Mouse (Mus musculus): ENCODE data around the gene Cbx8.
A peak's percentile ranks its signal among the peaks of the same experiment; 100 is the strongest.

The Cbx8 gene

GRCm38 (mm10) chr11:119035094-119035685 lies 5.6 kb downstream of the Cbx8 start:
- no peak for DNase-seq (ENCODE audit: low spot score in 2 of 2)

GRCm38 (mm10) chr11:119034635-119035034 lies 6.1 kb downstream of the Cbx8 start:
- no peak for DNase-seq (ENCODE audit: low spot score in 2 of 2)

DNA sequence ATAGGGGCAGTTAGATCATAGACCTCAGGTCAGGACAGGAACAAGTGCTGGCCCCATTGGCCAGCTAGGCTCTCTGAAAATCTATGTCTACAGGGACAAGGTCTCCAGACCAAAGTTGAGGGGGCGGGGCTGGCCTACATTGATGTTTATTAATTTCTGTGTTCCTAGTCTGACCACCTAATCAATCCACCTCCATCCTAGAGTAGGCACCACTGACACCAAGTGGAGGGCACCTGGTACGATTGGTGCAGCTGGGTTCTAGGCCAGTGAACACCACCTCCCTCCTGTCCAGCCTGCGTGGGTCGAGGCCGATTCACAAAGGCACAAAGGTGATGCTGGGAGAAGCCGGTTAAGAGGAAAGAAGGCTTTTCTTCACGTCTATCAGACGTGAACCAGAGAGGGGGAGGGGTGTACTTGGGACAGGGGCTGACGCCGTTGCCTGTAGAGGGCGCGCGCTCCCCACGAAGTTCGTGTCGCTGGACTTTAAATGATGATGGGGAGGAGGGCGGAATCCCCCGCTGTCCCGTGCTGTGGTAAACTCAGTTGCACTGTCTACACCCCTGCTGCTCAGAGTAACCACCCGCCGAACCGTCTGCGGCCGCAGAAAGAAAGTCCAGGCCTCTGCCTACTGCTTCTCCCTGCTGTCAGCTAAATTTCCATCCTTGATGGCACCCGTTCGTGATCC lies 6.8 kb downstream of the Cbx8 start:
- peak; percentile 67 to 88 for DNase-seq (ENCODE audit: low spot score in 2 of 2)

- peak in 1 of 2 experiments; percentile 50 for DNase-seq (ENCODE audit: low spot score in 2 of 2)
Observed at GRCm38 (mm10) chr11:119026203-119026602, 14.6 kb downstream of the Cbx8 start.

DNA sequence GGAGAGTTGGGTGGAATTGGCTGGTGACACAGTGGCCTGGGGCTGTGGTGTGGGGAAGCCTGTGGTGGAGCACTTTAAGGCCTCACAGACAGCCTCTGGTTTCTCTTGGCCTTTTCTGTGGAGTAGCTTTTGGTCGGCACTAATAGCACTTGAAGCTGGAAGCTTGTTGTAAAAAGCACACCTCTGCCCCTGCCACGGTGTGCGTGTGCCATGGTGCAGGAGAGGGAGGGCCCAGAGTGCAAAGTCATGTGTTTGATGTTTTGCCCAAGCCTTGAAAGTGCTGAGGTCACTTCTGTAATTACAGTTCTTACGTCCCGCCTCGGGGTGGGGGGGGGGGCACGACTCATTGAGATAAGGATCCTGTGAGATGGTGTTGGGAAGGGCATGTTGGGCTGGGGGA lies 16.5 kb downstream of the Cbx8 start:
- DNase-seq (ENCODE audit: low spot score in 2 of 2): no peak

DNA sequence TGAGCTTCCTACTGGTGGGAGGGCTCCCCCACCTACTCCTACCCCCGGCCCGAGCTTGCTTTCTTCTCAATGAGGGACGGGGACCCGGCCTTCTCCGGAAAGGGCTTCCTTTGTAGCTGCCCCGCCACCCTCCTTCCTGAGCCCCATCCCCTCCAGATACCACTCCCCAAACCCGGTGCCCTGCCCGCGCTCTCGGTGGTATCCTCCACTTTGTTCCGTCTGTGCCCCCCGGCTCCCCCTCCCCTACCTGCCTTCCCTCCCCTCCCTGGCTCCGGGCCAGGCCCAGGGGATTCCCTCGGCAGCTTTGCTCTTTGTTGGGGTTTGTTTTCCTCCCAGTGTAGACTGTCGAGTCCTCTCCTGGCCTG lies 17.2 kb downstream of the Cbx8 start:
- DNase-seq (ENCODE audit: low spot score in 2 of 2): peak in 1 of 2 experiments; percentile 26

DNA sequence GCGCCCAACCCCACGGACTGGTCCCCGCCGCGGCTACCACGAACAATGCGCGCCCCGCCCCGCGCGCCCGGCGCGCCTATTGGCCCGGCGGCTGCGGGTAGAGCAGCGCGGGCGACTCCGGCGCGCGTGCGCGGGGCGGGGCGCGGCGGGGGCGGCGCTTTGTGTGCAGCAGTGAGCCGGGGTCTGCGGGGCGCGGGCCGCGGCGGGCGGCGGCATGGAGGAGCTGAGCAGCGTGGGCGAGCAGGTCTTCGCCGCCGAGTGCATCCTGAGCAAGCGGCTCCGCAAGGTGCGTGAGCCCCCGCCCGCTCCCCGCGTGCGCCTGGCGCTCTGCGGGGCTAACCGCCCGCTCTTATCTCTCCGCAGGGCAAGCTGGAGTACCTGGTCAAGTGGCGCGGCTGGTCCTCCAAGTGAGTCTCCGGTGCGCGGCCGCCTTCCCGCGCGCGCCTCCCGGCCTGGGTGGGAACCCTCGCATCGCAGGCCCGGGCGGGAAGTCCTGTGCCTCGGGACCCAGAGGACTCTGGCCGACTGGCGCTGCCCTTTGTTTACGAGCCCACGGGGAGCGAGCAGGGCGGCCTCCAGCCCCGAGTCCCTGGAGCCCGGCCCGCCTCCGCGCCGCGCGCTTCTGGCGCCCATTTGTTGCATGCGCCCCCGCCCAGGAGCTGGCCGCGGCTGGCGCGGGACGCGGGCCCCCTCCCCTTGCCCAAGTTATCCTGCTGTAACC lies 17.7 kb downstream of the Cbx8 start, which contains the start of gene Cbx2:
Gene Cbx2, plus strand, starts transcription at position 68 of the 721 bp plus-strand sequence.
- DNase-seq (ENCODE audit: low spot score in 2 of 2): peak in 1 of 2 experiments; percentile 79

DNA sequence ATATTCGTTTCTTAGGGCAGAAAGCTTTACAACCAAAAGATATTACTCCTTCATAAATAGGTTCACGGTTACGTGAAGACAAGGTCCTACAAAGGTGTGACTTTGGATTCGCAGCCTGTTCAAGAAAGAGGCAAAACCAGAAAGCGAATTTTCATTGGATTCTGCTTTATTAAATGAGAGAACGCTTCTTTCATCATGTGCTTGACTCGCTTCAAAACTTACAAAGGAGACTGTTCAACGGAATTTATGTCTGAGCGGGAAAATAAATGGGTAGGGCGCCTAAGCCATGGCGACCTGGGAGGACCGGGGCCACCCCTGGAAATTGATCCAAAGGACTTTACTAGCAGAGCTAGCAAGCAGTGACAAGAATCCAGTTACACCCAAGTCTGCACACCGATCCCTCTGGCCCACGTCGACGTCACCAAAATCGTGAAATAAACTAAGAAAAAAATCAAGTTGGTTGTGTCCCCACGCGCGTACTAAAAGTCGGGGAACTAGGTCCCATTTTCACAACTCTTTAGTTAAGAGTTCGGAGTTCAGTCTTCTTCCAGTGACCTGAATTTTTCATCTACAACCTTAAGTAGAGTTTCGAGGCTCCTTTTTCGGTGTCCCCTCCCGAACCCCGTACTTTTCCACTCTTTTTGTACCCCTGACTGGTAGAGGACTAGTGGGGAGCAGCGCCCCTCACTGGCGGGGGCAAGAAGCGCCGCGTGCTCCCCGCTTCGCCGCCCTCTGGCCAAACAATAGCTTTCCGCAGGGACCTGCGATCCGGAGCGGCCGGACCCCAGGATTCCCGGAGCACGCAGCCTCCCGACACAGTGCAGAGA lies 18.5 kb downstream of the Cbx8 start:
- DNase-seq (ENCODE audit: low spot score in 2 of 2): no peak

DNA sequence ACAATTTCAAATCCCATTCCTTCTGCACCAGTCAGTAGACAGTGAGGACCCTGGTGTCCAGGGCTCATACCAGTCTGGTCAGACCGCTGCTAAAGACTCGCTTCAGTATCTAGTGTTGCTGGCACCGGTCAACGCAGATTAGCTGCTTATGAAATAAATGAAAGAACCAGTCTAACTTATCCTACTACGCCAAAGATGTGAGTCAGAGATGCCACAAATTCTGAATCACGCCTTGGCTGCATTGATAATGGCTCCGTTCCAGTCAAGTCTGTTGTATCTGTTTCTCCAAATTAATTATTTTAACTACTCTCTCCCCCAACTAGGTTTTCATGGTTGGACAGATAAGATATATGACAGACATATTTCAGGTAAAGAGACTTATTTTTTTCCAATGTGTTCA lies 19.6 kb downstream of the Cbx8 start:
- no peak for DNase-seq (ENCODE audit: low spot score in 2 of 2)

- no peak for DNase-seq (ENCODE audit: low spot score in 2 of 2)
Observed at GRCm38 (mm10) chr11:119017506-119017905, 23.3 kb downstream of the Cbx8 start.

- no peak for DNase-seq (ENCODE audit: low spot score in 2 of 2)
Observed at GRCm38 (mm10) chr11:119014455-119014854, 26.3 kb downstream of the Cbx8 start.

- no peak for DNase-seq (ENCODE audit: low spot score in 2 of 2)
Observed at GRCm38 (mm10) chr11:119007461-119008456, 33.0 kb downstream of the Cbx8 start.

GRCm38 (mm10) chr11:119006462-119006861 lies 34.3 kb downstream of the Cbx8 start:
- no peak for DNase-seq (ENCODE audit: low spot score in 2 of 2)

- DNase-seq (ENCODE audit: low spot score in 2 of 2): no peak
Observed at GRCm38 (mm10) chr11:119005547-119006275, 35.1 kb downstream of the Cbx8 start.

DNA sequence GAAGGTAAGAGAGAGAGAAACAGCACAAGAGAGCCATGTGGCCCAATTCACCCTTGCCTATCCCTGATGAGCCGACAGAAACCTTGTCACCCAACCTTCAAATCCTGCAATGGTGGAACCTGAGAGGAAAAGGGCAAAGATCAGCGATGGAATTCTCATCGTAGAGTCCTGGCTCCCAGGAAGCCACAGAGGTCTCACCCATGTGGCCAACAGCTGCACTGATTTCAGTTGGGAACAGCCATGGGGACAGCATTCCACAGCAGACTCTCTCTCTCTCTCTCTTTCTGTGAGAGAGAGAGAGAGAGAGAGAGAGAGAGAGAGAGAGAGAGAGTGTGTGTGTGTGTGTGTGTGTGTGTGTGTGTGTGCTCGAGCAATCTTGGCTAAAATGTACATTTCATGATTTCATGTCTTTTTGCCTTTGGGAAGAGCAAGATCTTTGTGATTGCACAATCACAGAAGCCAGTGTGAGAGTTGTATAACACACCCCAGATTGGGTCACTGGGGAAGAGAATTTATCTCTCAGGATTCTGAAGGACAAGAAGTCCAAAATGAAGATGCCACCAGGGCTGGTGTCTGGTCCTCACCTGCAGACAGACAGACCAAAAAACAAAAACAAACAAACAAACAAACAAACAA lies 39.2 kb downstream of the Cbx8 start:
- no peak for DNase-seq (ENCODE audit: low spot score in 2 of 2)

- no peak for DNase-seq (ENCODE audit: low spot score in 2 of 2)
Observed at GRCm38 (mm10) chr11:119000877-119001276, 39.9 kb downstream of the Cbx8 start.

- DNase-seq (ENCODE audit: low spot score in 2 of 2): no peak
Observed at GRCm38 (mm10) chr11:118999361-118999804, 41.4 kb downstream of the Cbx8 start.

- peak; percentile 55 to 78 for DNase-seq (ENCODE audit: low spot score in 2 of 2)
Observed at GRCm38 (mm10) chr11:118998540-118999265, 42.1 kb downstream of the Cbx8 start.

DNA sequence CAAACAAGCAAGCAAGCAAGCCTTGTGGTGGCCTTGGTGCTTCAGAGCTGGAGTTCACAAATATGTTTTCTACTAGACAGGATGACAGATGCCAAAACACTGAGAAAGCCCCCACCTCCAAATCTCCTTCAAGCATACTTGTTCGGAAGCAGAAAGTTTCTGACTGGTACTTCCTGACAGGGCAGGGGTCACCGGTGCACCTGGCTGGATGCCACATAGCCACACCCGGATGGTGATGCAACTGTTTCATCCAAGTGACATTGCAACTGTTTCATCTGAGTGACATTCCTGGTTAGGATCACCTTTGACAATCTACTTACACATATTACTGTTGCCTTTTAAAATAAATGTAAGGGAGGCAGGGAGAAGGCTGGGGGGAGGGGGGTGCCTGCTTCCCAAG lies 43.6 kb downstream of the Cbx8 start:
- no peak for DNase-seq (ENCODE audit: low spot score in 2 of 2)
